Mouse (Mus musculus) midbrain, embryonic 11.5 days (tissue): ENCODE data around the gene Dst. TPM values are rescaled to one million over a fixed set of nuclear protein-coding genes. Genes with fewer than 3 reads are reported as not detected.

ENCODE experiments used
- ATAC-seq: fragments of 200-750 bp; cut with Nextera tagmentation; 2 replicates; pipeline ENCODE4 v1.8.0; 2017; ENCODE audit warnings: moderate TSS enrichment, moderate library complexity; ENCODE audit not compliant: low FRiP score
- DNase-seq: peaks from one replicate; pipeline ENCODE4 v3.0.0; 2015; ENCODE audit warnings: low spot score; ENCODE audit errors: missing footprints
- H3K27ac ChIP-seq: fragments of 300-500 bp; sonication (generic); 2 replicates; pipeline ENCODE4 v1.5.1; 2014; ENCODE audit warnings: low read depth, low read length
- H3K27me3 ChIP-seq: fragments of 300-500 bp; sonication (generic); 2 replicates; pipeline ENCODE4 v1.6.1; 2014; ENCODE audit warnings: mild to moderate bottlenecking, low read length, moderate library complexity, mixed read lengths; ENCODE audit not compliant: control insufficient read depth, insufficient read depth
- H3K36me3 ChIP-seq: fragments of 300-500 bp; sonication (generic); 2 replicates; pipeline ENCODE4 v1.6.1; 2014; ENCODE audit warnings: mild to moderate bottlenecking, low read length, moderate library complexity, mixed read lengths; ENCODE audit not compliant: control insufficient read depth, insufficient read depth
- H3K4me1 ChIP-seq: fragments of 300-500 bp; sonication (generic); 2 replicates; pipeline ENCODE4 v1.6.1; 2014; ENCODE audit warnings: low read length; ENCODE audit not compliant: control insufficient read depth, insufficient read depth
- H3K4me2 ChIP-seq: fragments of 300-500 bp; sonication (generic); 2 replicates; pipeline ENCODE4 v1.6.1; 2014; ENCODE audit warnings: mild to moderate bottlenecking, moderate library complexity
- H3K4me3 ChIP-seq: fragments of 300-500 bp; sonication (generic); 2 replicates; pipeline ENCODE4 v1.5.1; 2014; ENCODE audit warnings: low read depth, low read length
- H3K9ac ChIP-seq: fragments of 300-500 bp; sonication (generic); 2 replicates; pipeline ENCODE4 v1.6.1; 2014; ENCODE audit warnings: low read length
- H3K9me3 ChIP-seq: fragments of 300-500 bp; sonication (generic); 2 replicates; pipeline ENCODE4 v1.6.1; 2016; ENCODE audit warnings: low read length; ENCODE audit not compliant: control insufficient read depth
- WGBS: fragments of 180-500 bp; shearing (Covaris S2); extraction: QIAGEN DNeasy Blood & Tissue Kit; methylation state at CpG from one replicate; pipeline ENCODE4 v1.1.7; 2014; 5-methylcytosine and 5-hydroxymethylcytosine counted together
- polyA plus RNA-seq: library from polyadenylated mRNA; unstranded; fragments of >200 nt; fragmentation: Nextera tagmentation; extraction: Ambion mirVana; gene quantifications from 2 replicates; pipeline ENCODE4 v1.2.1, GENCODE M21; 2014

Gene Dst
- polyA plus RNA-seq, 1 experiment from 2014 or later, result 33.3 TPM

DNA sequence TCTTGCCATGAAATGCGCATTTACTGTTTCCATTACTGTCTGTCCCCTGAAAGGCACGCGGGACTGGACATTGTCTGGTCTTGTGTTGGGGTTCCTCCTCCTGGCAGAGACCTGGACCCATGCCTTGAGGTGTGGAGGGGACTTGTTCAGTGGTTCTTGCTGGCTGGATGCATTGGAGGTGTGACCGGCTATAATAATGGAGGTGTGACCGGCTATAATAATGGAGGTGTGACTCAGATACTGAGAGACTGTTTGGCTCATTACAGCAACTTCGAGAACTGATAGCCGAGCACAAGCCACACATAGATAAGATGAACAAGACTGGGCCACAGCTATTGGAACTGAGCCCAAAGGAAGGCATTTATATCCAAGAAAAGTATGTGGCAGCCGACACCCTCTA lies 351.9 kb downstream of the Dst start:
- no peak for ATAC-seq

DNA sequence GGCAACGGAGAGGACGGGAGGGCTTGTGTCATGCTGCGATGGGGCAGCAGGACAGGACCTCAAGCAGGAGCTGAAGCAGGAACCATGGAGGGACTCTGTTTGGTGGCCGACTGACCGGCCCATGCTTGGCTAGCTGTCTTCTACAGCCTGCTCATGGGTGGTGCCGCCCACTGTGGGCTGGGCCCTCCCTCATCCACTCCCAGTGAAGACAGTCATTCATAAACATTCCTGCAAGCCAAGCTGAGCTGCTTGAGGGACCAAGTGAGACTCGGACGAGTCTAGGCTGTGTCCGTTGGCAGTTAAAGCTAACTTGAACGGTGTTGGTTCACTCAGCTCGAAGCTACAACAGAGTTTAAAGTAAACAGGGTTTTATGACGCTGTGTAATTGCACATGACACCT lies 353.0 kb downstream of the Dst start:
- 91% methylated on average over 12 of the region's 12 CpGs for WGBS
- no peaks in the 10 kb centered on the region for H3K27me3 ChIP-seq
- H3K4me2 ChIP-seq, result no peak overlapping the region
- H3K9ac ChIP-seq, result no peak overlapping the region
- H3K9me3 ChIP-seq, result no peaks in the 10 kb centered on the region
- H3K4me1 ChIP-seq, result no peaks in the 10 kb centered on the region
- DNase-seq (no peak), ATAC-seq (no peak)
- H3K27ac ChIP-seq, result no peak overlapping the region
- peaks cover 10% of the 10 kb centered on the region for H3K36me3 ChIP-seq
- H3K4me3 ChIP-seq, result no peak overlapping the region

More for the DNA sequence above, 351.9 kb downstream of the Dst start:
- no peak overlapping the region for H3K4me3 ChIP-seq
- no peak overlapping the region for H3K9ac ChIP-seq
- DNase-seq, result no peak
- peaks cover 10% of the 10 kb centered on the region for H3K36me3 ChIP-seq
- H3K9me3 ChIP-seq, result no peaks in the 10 kb centered on the region
- 96% methylated on average over 8 of the region's 8 CpGs for WGBS
- H3K4me2 ChIP-seq, result no peak overlapping the region
- no peak overlapping the region for H3K27ac ChIP-seq
- no peaks in the 10 kb centered on the region for H3K27me3 ChIP-seq
- H3K4me1 ChIP-seq, result no peaks in the 10 kb centered on the region

DNA sequence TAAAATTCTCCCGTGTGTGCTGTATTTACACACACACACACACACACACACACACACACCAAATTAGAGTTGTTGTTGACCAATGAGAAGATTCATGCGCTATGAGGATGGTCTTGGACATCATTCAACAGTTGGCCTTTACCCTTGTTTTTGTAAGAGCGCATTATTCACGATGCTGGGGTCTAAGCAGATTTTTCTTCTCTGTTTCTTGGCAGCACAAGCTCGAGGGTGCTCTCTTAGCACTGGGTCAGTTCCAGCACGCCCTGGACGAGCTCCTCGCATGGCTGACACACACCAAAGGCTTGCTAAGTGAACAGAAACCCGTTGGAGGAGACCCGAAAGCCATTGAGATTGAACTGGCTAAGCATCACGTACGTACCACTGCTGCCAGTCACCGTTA lies 360.5 kb downstream of the Dst start:
- no peak overlapping the region for H3K4me3 ChIP-seq
- ATAC-seq, result no peak

DNA sequence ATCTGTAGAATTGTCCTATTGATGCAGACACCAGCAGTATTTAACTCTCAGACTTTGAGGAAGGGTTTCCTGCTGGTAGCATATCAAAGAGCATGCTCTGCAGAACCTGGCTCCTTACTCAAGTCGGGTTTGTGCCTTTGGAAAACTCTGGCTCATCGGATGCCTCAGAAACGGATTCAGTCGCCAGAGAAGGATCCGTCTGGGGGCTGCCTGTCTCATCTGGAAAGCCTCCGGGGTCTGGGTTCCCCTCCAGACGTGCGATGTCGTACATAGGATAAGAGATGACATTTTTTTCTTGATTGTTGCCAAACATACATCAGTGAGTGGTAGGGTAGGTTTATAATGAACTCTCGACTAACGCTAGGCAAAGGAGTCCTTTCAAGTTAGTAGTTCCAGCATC lies 361.6 kb downstream of the Dst start:
- no peak for ATAC-seq
- 91% methylated on average over 11 of the region's 11 CpGs for WGBS
- DNase-seq, result no peak
- no peak overlapping the region for H3K4me2 ChIP-seq
- no peak overlapping the region for H3K9ac ChIP-seq
- no peaks in the 10 kb centered on the region for H3K9me3 ChIP-seq
- no peaks in the 10 kb centered on the region for H3K27me3 ChIP-seq
- no peaks in the 10 kb centered on the region for H3K4me1 ChIP-seq
- H3K36me3 ChIP-seq, result 0 out of 2 replicates have a peak, but pooled peaks cover 2% of the 10 kb centered on the region
- H3K4me3 ChIP-seq, result no peak overlapping the region
- no peak overlapping the region for H3K27ac ChIP-seq

More for the DNA sequence above, 360.5 kb downstream of the Dst start:
- Histone ChIP-seq H3K4me1 (no peaks in the 10 kb centered on the region), H3K9ac (no peak overlapping the region), H3K9me3 (no peaks in the 10 kb centered on the region), H3K4me2 (no peak overlapping the region), H3K27ac (no peak overlapping the region), H3K36me3 (peaks cover 4% of the 10 kb centered on the region; the same call in 1 of the 2 replicates), H3K27me3 (no peaks in the 10 kb centered on the region)
- DNase-seq, result no peak
- 89% methylated on average over 13 of the region's 13 CpGs for WGBS

DNA sequence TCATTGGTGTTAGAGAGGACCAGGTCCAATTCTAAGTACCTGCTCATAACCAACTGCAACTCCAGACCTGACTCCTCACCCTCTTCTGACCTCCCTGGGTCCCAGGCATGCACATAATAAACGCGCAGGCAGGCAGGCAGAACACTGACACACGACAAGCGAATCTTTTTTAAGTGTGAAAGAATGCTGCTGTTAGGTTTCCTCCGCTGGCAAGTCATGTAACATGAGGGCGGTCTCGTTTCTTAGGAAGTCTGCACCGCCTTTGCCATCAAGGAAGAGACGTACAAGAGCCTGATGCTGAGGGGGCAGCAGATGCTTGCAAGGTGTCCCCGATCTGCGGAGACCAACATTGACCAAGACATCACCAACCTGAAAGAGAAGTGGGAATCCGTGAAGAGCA lies 365.9 kb downstream of the Dst start:
- Histone ChIP-seq H3K36me3 (peaks cover 6% of the 10 kb centered on the region), H3K9me3 (no peaks in the 10 kb centered on the region), H3K9ac (no peak overlapping the region), H3K4me2 (no peak overlapping the region), H3K27me3 (no peaks in the 10 kb centered on the region), H3K27ac (no peak overlapping the region), H3K4me1 (no peaks in the 10 kb centered on the region), H3K4me3 (no peak overlapping the region)
- no peak for ATAC-seq
- 95% methylated on average over 12 of the region's 12 CpGs for WGBS
- no peak for DNase-seq

DNA sequence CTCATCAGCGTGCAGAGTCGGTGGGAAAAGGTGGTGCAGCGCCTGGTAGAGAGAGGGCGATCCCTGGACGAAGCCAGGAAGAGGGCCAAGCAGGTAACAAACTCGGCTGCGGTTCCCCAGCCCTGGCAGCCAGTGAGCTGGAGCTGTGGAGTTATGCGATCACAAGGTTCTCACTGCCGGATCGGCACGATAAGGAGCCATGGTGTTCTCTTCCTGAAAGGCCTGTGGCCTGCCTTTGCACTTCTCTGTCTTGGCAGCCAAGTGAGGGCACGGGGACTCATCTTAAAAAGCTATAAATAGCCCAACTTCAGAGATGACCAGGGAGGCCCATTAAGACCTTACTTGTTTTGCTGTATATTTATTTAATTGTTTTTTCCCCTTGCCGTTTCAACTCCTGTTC lies 367.8 kb downstream of the Dst start:
- WGBS, result 94% methylated on average over 13 of the region's 13 CpGs
- no peak for ATAC-seq
- DNase-seq, result no peak
- Histone ChIP-seq H3K4me3 (no peak overlapping the region), H3K9ac (no peak overlapping the region), H3K4me1 (no peaks in the 10 kb centered on the region), H3K36me3 (peaks cover 6% of the 10 kb centered on the region), H3K27ac (no peak overlapping the region), H3K27me3 (no peaks in the 10 kb centered on the region), H3K4me2 (no peak overlapping the region), H3K9me3 (no peaks in the 10 kb centered on the region)

DNA sequence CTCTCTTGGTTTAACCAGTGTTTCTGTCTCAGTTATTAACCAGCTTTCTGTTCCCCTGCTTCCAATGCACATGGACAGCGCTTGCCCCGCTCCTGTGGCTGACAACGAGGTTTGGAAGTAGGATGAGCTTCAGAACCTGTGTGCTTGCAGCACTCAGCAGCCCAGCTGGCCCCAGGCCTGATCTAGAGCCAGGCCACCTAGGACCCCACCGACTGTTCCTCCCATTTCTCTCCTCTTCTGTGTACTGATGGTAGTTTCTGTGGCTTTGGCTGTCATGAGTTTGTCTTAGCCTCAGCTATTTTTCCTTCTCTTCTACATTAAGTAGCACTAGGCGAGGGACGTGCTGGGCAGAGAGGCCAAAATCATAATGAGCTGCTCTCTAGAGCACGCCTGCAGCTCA lies 368.7 kb downstream of the Dst start:
- Histone ChIP-seq H3K9me3 (no peaks in the 10 kb centered on the region), H3K27me3 (no peaks in the 10 kb centered on the region), H3K4me1 (no peaks in the 10 kb centered on the region), H3K27ac (no peak overlapping the region), H3K9ac (no peak overlapping the region), H3K36me3 (peaks cover 6% of the 10 kb centered on the region), H3K4me2 (no peak overlapping the region), H3K4me3 (no peak overlapping the region)
- 92% methylated on average over 7 of the region's 7 CpGs for WGBS
- no peak for DNase-seq
- no peak for ATAC-seq

DNA sequence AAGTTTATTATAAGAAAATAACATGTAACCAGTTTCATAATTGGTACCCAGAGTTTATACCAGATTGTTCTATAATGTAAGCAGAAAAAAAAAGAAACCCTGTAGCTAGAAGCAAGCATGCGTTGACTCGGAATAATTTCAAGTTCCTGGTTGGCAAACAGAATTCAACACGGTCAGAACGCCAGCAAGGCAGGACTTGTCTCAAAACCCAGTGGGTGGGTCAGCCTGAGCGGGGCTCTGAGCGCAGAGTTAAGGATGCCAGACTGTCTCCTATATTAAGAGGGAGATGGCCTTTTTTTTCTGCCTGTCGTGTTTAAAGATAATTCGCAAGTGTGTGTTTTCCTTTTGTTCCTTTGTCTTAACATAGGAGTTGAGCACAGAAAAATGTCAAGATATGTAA lies 369.2 kb downstream of the Dst start:
- no peak overlapping the region for H3K4me3 ChIP-seq
- DNase-seq (no peak), ATAC-seq (no peak)
- H3K4me1 ChIP-seq, result no peaks in the 10 kb centered on the region
- 93% methylated on average over 8 of the region's 8 CpGs for WGBS
- H3K9ac ChIP-seq, result no peak overlapping the region
- H3K27ac ChIP-seq, result no peak overlapping the region
- H3K9me3 ChIP-seq, result no peaks in the 10 kb centered on the region
- peaks cover 4% of the 10 kb centered on the region for H3K36me3 ChIP-seq
- H3K4me2 ChIP-seq, result no peak overlapping the region
- no peaks in the 10 kb centered on the region for H3K27me3 ChIP-seq

DNA sequence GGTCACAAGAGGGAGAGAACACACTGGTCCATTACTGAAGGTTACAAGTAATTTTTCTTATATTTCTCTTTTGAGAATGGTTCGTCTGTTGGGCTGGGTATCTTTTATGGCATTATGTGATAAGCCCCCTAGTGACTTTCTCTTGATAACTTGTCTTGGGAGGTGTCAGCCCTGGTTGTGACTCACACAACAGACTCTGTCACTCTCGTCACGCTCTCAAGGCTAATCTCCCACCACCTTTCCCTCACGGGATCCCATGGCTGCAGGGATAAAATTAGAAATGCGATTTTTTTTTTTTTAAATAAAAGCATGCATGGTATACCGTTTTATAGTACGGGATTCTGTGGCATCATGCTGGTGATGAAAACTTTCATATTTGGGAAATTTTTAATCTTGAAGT lies 375.5 kb downstream of the Dst start:
- peaks cover 9% of the 10 kb centered on the region for H3K36me3 ChIP-seq
- no peak overlapping the region for H3K4me3 ChIP-seq
- no peak overlapping the region for H3K27ac ChIP-seq
- no peaks in the 10 kb centered on the region for H3K4me1 ChIP-seq
- WGBS, result 76% methylated on average over 7 of the region's 7 CpGs
- H3K9me3 ChIP-seq, result no peaks in the 10 kb centered on the region
- no peak for DNase-seq
- ATAC-seq, result no peak
- H3K27me3 ChIP-seq, result no peaks in the 10 kb centered on the region
- H3K9ac ChIP-seq, result no peak overlapping the region
- no peak overlapping the region for H3K4me2 ChIP-seq

DNA sequence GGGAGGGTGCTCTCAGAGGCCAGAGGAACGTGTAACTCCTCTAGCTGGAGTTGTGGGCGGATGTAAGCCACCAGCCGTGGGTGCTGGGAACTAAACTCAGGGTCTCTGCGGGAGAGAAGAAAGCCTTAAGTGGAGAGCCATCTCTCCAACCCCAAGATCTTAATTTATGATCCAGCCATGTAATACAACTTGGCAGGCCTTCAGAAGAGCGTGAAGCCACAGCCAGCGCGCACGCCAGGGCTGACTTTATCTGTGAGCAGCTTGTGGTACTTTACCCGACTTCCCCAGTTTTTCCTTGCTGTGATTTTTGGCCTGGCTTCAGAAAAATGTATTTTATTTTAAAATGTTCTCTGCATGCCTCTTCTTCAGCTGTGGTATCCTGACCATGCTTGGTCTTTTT lies 377.0 kb downstream of the Dst start:
- no peak for ATAC-seq
- Histone ChIP-seq H3K27ac (no peak overlapping the region), H3K9me3 (no peaks in the 10 kb centered on the region), H3K4me3 (no peak overlapping the region), H3K36me3 (peaks cover 12% of the 10 kb centered on the region), H3K9ac (no peak overlapping the region), H3K4me2 (no peak overlapping the region), H3K4me1 (no peaks in the 10 kb centered on the region), H3K27me3 (no peaks in the 10 kb centered on the region)
- no peak for DNase-seq
- WGBS, result 90% methylated on average over 9 of the region's 9 CpGs
